Mouse (Mus musculus) liver, embryonic 14.5 days (tissue): ENCODE data around the gene Capza1.

Source experiments
- CTCF ChIP-seq: IDR thresholded peaks from 2 replicates; pipeline ENCODE4 v1.5.1; 2016; ENCODE audit warnings: antibody characterized with exemption, low read depth, control low read depth
- EP300 ChIP-seq: IDR thresholded peaks from 2 replicates; pipeline ENCODE4 v1.6.1; 2016; ENCODE audit warnings: antibody characterized with exemption, low read depth

GRCm38 (mm10) chr3:104780561-104781420 lies 83.5 kb downstream of the Capza1 start, which contains the start of gene Ppm1j:
- TF ChIP-seq CTCF: no peak
- no peak for TF ChIP-seq EP300
